Mouse (Mus musculus): ENCODE results near the gene Chd4.
A peak's percentile ranks its signal among the peaks of the same experiment; 100 is the strongest.

Chd4 gene

GRCm38 (mm10) chr6:125160558-125160853 is 64.7 kb downstream of the Chd4 start:
- peak; percentile 36 for DNase-seq (ENCODE audit: low read depth)

- DNase-seq (ENCODE audit: low read depth) = peak; percentile 86
These were observed 65.3 kb downstream of the Chd4 start for GRCm38 (mm10) chr6:125160854-125161760.

GRCm38 (mm10) chr6:125161971-125162370 is 66.2 kb downstream of the Chd4 start:
- DNase-seq (ENCODE audit: low read depth) = peak; percentile 82

- DNase-seq (ENCODE audit: low read depth) = peak; percentile 36
These were observed 67.0 kb downstream of the Chd4 start for GRCm38 (mm10) chr6:125162615-125163305.

- DNase-seq (ENCODE audit: low read depth) = no peak
These were observed 68.2 kb downstream of the Chd4 start for GRCm38 (mm10) chr6:125163801-125164657.

GRCm38 (mm10) chr6:125164672-125165327 is 69.0 kb downstream of the Chd4 start:
- peak; percentile 87 for DNase-seq (ENCODE audit: low read depth)

- DNase-seq (ENCODE audit: low read depth) = peak; percentile 99
These were observed 69.6 kb downstream of the Chd4 start for GRCm38 (mm10) chr6:125165328-125165891.

- peak; percentile 93 for DNase-seq (ENCODE audit: low read depth)
These were observed 70.4 kb downstream of the Chd4 start, which contains the start of gene Gapdh for GRCm38 (mm10) chr6:125166051-125166751. Gapdh (minus strand) TSS chr6:125166467.

GRCm38 (mm10) chr6:125166861-125167650 is 71.3 kb downstream of the Chd4 start:
- peak; percentile 62 for DNase-seq (ENCODE audit: low read depth)

GRCm38 (mm10) chr6:125168086-125168485 is 72.3 kb downstream of the Chd4 start:
- DNase-seq (ENCODE audit: low read depth) = no peak

GRCm38 (mm10) chr6:125170194-125170593 is 74.4 kb downstream of the Chd4 start:
- peak; percentile 70 for DNase-seq (ENCODE audit: low read depth)

GRCm38 (mm10) chr6:125172474-125172873 is 76.7 kb downstream of the Chd4 start:
- no peak for DNase-seq (ENCODE audit: low read depth)

GRCm38 (mm10) chr6:125173256-125173655 is 77.5 kb downstream of the Chd4 start:
- no peak for DNase-seq (ENCODE audit: low read depth)

- DNase-seq (ENCODE audit: low read depth) = no peak
These were observed 79.7 kb downstream of the Chd4 start for GRCm38 (mm10) chr6:125175469-125175868.

GRCm38 (mm10) chr6:125179601-125180000 is 83.8 kb downstream of the Chd4 start:
- no peak for DNase-seq (ENCODE audit: low read depth)

Measured in 416B (cell line).